Mouse (Mus musculus) forebrain, embryonic 14.5 days (tissue): ENCODE results near the gene Ppp3ca. TPM values are rescaled to one million over a fixed set of nuclear protein-coding genes. Genes with fewer than 3 reads are reported as not detected.

ENCODE experiments used
- ATAC-seq: fragments of 200-750 bp; cut with Nextera tagmentation; 2 replicates; pipeline ENCODE4 v1.8.0; 2017; ENCODE audit warnings: mild to moderate bottlenecking, moderate library complexity
- DNase-seq: peaks from one replicate; pipeline ENCODE4 v3.0.0-alpha.2; 2015; ENCODE audit warnings: low spot score
- H3K27ac ChIP-seq: fragments of 300-500 bp; sonication (generic); 2 replicates; pipeline ENCODE4 v1.5.1; 2014; ENCODE audit warnings: low read depth, mild to moderate bottlenecking, control low read depth, low read length, moderate library complexity
- H3K27me3 ChIP-seq: fragments of 300-500 bp; sonication (generic); replicated peaks from 2 replicates; pipeline ENCODE4 v1.6.1; 2014; ENCODE audit warnings: low read length, control low read depth, mixed read lengths; ENCODE audit not compliant: control insufficient read depth, insufficient read depth
- H3K36me3 ChIP-seq: fragments of 300-500 bp; sonication (generic); 2 replicates; pipeline ENCODE4 v1.6.1; 2014; ENCODE audit warnings: low read length, control low read depth; ENCODE audit not compliant: control insufficient read depth, insufficient read depth
- H3K4me1 ChIP-seq: fragments of 300-500 bp; sonication (generic); 2 replicates; pipeline ENCODE4 v1.6.1; 2014; ENCODE audit warnings: antibody characterized with exemption, low read length, control low read depth; ENCODE audit not compliant: control insufficient read depth, insufficient read depth
- H3K4me2 ChIP-seq: fragments of 300-500 bp; sonication (generic); 2 replicates; pipeline ENCODE4 v1.6.1; 2014; ENCODE audit warnings: mild to moderate bottlenecking, control low read depth, low read length
- H3K4me3 ChIP-seq: fragments of 300-500 bp; sonication (generic); 2 replicates; pipeline ENCODE4 v1.5.1; 2014; ENCODE audit warnings: low read depth, low read length, control low read depth
- H3K9ac ChIP-seq: fragments of 300-500 bp; sonication (generic); 2 replicates; pipeline ENCODE4 v1.6.1; 2014; ENCODE audit warnings: mild to moderate bottlenecking, low read length, control low read depth, moderate library complexity
- H3K9me3 ChIP-seq: fragments of 300-500 bp; sonication (generic); replicated peaks from 2 replicates; pipeline ENCODE4 v1.6.1; 2016; ENCODE audit warnings: low read length, control low read depth, mixed read lengths; ENCODE audit not compliant: control insufficient read depth
- WGBS: fragments of 180-500 bp; shearing (Covaris S2); extraction: QIAGEN DNeasy Blood & Tissue Kit; methylation state at CpG from one replicate; pipeline ENCODE4 v1.1.7; 2014; 5-methylcytosine and 5-hydroxymethylcytosine counted together
- polyA plus RNA-seq: library from polyadenylated mRNA; unstranded; fragments of >200 nt; fragmentation: Nextera tagmentation; extraction: Ambion mirVana; gene quantifications from 2 replicates; pipeline ENCODE4 v1.2.1, GENCODE M21; 2014

Gene Ppp3ca
- polyA plus RNA-seq, 1 experiment from 2014 or later: 84.4 TPM

GRCm38 (mm10) chr3:136707222-136708019 lies 37.5 kb downstream of the Ppp3ca start:
- ATAC-seq (no peak), DNase-seq (no peak)
- no peak overlapping the region for H3K4me2 ChIP-seq
- no peaks in the 10 kb centered on the region for H3K36me3 ChIP-seq
- 43% methylated on average over 3 of the region's 3 CpGs for WGBS
- H3K4me1 ChIP-seq: 0 out of 2 replicates have a peak, but pooled peaks cover 3% of the 10 kb centered on the region
- no peaks in the 10 kb centered on the region for H3K9me3 ChIP-seq
- no peak overlapping the region for H3K9ac ChIP-seq
- no peak overlapping the region for H3K4me3 ChIP-seq
- H3K27me3 ChIP-seq: no peaks in the 10 kb centered on the region
- H3K27ac ChIP-seq: no peak overlapping the region

GRCm38 (mm10) chr3:136708230-136708629 lies 38.3 kb downstream of the Ppp3ca start:
- no peak overlapping the region for H3K9ac ChIP-seq
- H3K4me1 ChIP-seq: 0 out of 2 replicates have a peak, but pooled peaks cover 3% of the 10 kb centered on the region
- WGBS: 58% methylated on average over 1 of the region's 1 CpGs
- no peaks in the 10 kb centered on the region for H3K9me3 ChIP-seq
- no peak overlapping the region for H3K4me2 ChIP-seq
- no peaks in the 10 kb centered on the region for H3K36me3 ChIP-seq
- ATAC-seq (no peak), DNase-seq (no peak)
- H3K27me3 ChIP-seq: no peaks in the 10 kb centered on the region
- H3K4me3 ChIP-seq: no peak overlapping the region
- no peak overlapping the region for H3K27ac ChIP-seq

- WGBS: 84% methylated on average over 10 of the region's 10 CpGs
- no peak overlapping the region for H3K4me3 ChIP-seq
Measured at GRCm38 (mm10) chr3:136710310-136710906, 40.5 kb downstream of the Ppp3ca start.

GRCm38 (mm10) chr3:136714307-136715039 lies 44.5 kb downstream of the Ppp3ca start:
- 95% methylated on average over 4 of the region's 4 CpGs for WGBS
- Histone ChIP-seq H3K9me3 (no peaks in the 10 kb centered on the region), H3K27me3 (no peaks in the 10 kb centered on the region), H3K36me3 (no peaks in the 10 kb centered on the region), H3K4me1 (0 out of 2 replicates have a peak, but pooled peaks cover 2% of the 10 kb centered on the region), H3K27ac (no peak overlapping the region), H3K9ac (no peak overlapping the region), H3K4me2 (no peak overlapping the region), H3K4me3 (no peak overlapping the region)
- no peak for ATAC-seq
- DNase-seq: no peak

More at GRCm38 (mm10) chr3:136710310-136710906, 40.5 kb downstream of the Ppp3ca start:
- no peak for ATAC-seq
- H3K36me3 ChIP-seq: no peaks in the 10 kb centered on the region
- H3K27me3 ChIP-seq: no peaks in the 10 kb centered on the region
- no peaks in the 10 kb centered on the region for H3K9me3 ChIP-seq
- H3K27ac ChIP-seq: no peak overlapping the region
- 0 out of 2 replicates have a peak, but pooled peaks cover 3% of the 10 kb centered on the region for H3K4me1 ChIP-seq
- no peak overlapping the region for H3K9ac ChIP-seq
- no peak overlapping the region for H3K4me2 ChIP-seq
- DNase-seq: no peak

GRCm38 (mm10) chr3:136716247-136716646 lies 46.3 kb downstream of the Ppp3ca start:
- Histone ChIP-seq H3K9me3 (no peaks in the 10 kb centered on the region), H3K4me2 (no peak overlapping the region), H3K4me1 (0 out of 2 replicates have a peak, but pooled peaks cover 2% of the 10 kb centered on the region), H3K4me3 (no peak overlapping the region), H3K36me3 (no peaks in the 10 kb centered on the region), H3K27ac (no peak overlapping the region), H3K9ac (no peak overlapping the region), H3K27me3 (no peaks in the 10 kb centered on the region)
- 91% methylated on average over 6 of the region's 6 CpGs for WGBS
- ATAC-seq (no peak), DNase-seq (no peak)

GRCm38 (mm10) chr3:136718412-136718811 lies 48.5 kb downstream of the Ppp3ca start:
- H3K9me3 ChIP-seq: no peaks in the 10 kb centered on the region
- 94% methylated on average over 5 of the region's 5 CpGs for WGBS
- DNase-seq: no peak
- H3K36me3 ChIP-seq: no peaks in the 10 kb centered on the region
- H3K4me1 ChIP-seq: 0 out of 2 replicates have a peak, but pooled peaks cover 2% of the 10 kb centered on the region
- no peak for ATAC-seq
- H3K27me3 ChIP-seq: no peaks in the 10 kb centered on the region
- H3K9ac ChIP-seq: no peak overlapping the region
- no peak overlapping the region for H3K4me3 ChIP-seq
- H3K4me2 ChIP-seq: no peak overlapping the region
- no peak overlapping the region for H3K27ac ChIP-seq

- Histone ChIP-seq H3K4me2 (no peak overlapping the region), H3K27ac (no peak overlapping the region), H3K4me1 (0 out of 2 replicates have a peak, but pooled peaks cover 1% of the 10 kb centered on the region), H3K9ac (no peak overlapping the region), H3K9me3 (no peaks in the 10 kb centered on the region), H3K36me3 (no peaks in the 10 kb centered on the region), H3K4me3 (no peak overlapping the region), H3K27me3 (no peaks in the 10 kb centered on the region)
- WGBS: 88% methylated on average over 4 of the region's 4 CpGs
- no peak for DNase-seq
- ATAC-seq: no peak
Measured at GRCm38 (mm10) chr3:136721241-136721640, 51.3 kb downstream of the Ppp3ca start.

GRCm38 (mm10) chr3:136721804-136722427 lies 52.0 kb downstream of the Ppp3ca start:
- DNase-seq (no peak), ATAC-seq (no peak)
- Histone ChIP-seq H3K4me2 (no peak overlapping the region), H3K36me3 (no peaks in the 10 kb centered on the region), H3K4me1 (no peaks in the 10 kb centered on the region), H3K27me3 (no peaks in the 10 kb centered on the region), H3K9ac (no peak overlapping the region), H3K4me3 (no peak overlapping the region), H3K27ac (no peak overlapping the region), H3K9me3 (no peaks in the 10 kb centered on the region)
- WGBS: 71% methylated on average over 4 of the region's 4 CpGs
